Mouse (Mus musculus): ENCODE data around the gene Klrb1a. TPM values are rescaled to one million over a fixed set of nuclear protein-coding genes. Genes with fewer than 3 reads are reported as not detected.
A peak's percentile ranks its signal among the peaks of the same experiment; 100 is the strongest.

Klrb1a gene
- polyA plus RNA-seq, 1 experiment from 2014 or later, result not detected

GRCm38 (mm10) chr6:128604512-128604911 lies 18.8 kb downstream of the Klrb1a start:
- no peak for ATAC-seq (ENCODE audit: low read depth)
- H3K4me1 ChIP-seq (replicated peaks; ENCODE audit: control insufficient read depth, insufficient read depth, low read length), result peaks cover 5% of the 10 kb centered on the region
- no peaks in the 10 kb centered on the region for H3K9me3 ChIP-seq (ENCODE audit: control insufficient read depth, low read length)
- H3K4me3 ChIP-seq (ENCODE audit: low read length), result no peak overlapping the region
- no peaks in the 10 kb centered on the region for H3K27me3 ChIP-seq (ENCODE audit: control insufficient read depth, insufficient read depth, low read depth, low read length)
- 32% methylated on average over 5 of the region's 5 CpGs for WGBS
- no peaks in the 10 kb centered on the region for H3K36me3 ChIP-seq (ENCODE audit: control insufficient read depth, insufficient read depth, low read length)
- H3K9ac ChIP-seq (ENCODE audit: low read length), result no peak overlapping the region
- H3K27ac ChIP-seq (ENCODE audit: low read length), result no peak overlapping the region
- H3K4me2 ChIP-seq (ENCODE audit: low read depth, low read length), result no peak overlapping the region

- Histone ChIP-seq H3K4me2 (ENCODE audit: low read depth, low read length) (no peak overlapping the region), H3K9me3 (ENCODE audit: control insufficient read depth, low read length) (no peaks in the 10 kb centered on the region), H3K27ac (ENCODE audit: low read length) (no peak overlapping the region), H3K4me1 (replicated peaks; ENCODE audit: control insufficient read depth, insufficient read depth, low read length) (peaks cover 8% of the 10 kb centered on the region), H3K9ac (ENCODE audit: low read length) (no peak overlapping the region), H3K4me3 (ENCODE audit: low read length) (no peak overlapping the region), H3K36me3 (ENCODE audit: control insufficient read depth, insufficient read depth, low read length) (no peaks in the 10 kb centered on the region), H3K27me3 (ENCODE audit: control insufficient read depth, insufficient read depth, low read depth, low read length) (no peaks in the 10 kb centered on the region)
- 62% methylated on average over 10 of the region's 10 CpGs for WGBS
- no peak for ATAC-seq (ENCODE audit: low read depth)
These were observed 20.7 kb downstream of the Klrb1a start for GRCm38 (mm10) chr6:128602463-128603201.

GRCm38 (mm10) chr6:128602026-128602425 lies 21.3 kb downstream of the Klrb1a start:
- Histone ChIP-seq H3K36me3 (ENCODE audit: control insufficient read depth, insufficient read depth, low read length) (no peaks in the 10 kb centered on the region), H3K4me1 (replicated peaks; ENCODE audit: control insufficient read depth, insufficient read depth, low read length) (peaks cover 8% of the 10 kb centered on the region), H3K9ac (ENCODE audit: low read length) (no peak overlapping the region), H3K27ac (ENCODE audit: low read length) (no peak overlapping the region), H3K4me2 (ENCODE audit: low read depth, low read length) (no peak overlapping the region), H3K27me3 (ENCODE audit: control insufficient read depth, insufficient read depth, low read depth, low read length) (no peaks in the 10 kb centered on the region), H3K9me3 (ENCODE audit: control insufficient read depth, low read length) (no peaks in the 10 kb centered on the region), H3K4me3 (ENCODE audit: low read length) (no peak overlapping the region)
- WGBS, result 30% methylated on average over 3 of the region's 3 CpGs
- ATAC-seq (ENCODE audit: low read depth), result no peak

- peaks cover 9% of the 10 kb centered on the region; the same call in 1 of the 2 replicates for H3K4me1 ChIP-seq (replicated peaks; ENCODE audit: control insufficient read depth, insufficient read depth, low read length)
- no peak overlapping the region for H3K4me3 ChIP-seq (ENCODE audit: low read length)
- no peaks in the 10 kb centered on the region for H3K36me3 ChIP-seq (ENCODE audit: control insufficient read depth, insufficient read depth, low read length)
- no peaks in the 10 kb centered on the region for H3K9me3 ChIP-seq (ENCODE audit: control insufficient read depth, low read length)
- WGBS, result 48% methylated on average over 4 of the region's 4 CpGs
- no peak overlapping the region for H3K27ac ChIP-seq (ENCODE audit: low read length)
- H3K4me2 ChIP-seq (ENCODE audit: low read depth, low read length), result no peak overlapping the region
- ATAC-seq (ENCODE audit: low read depth), result no peak
- no peaks in the 10 kb centered on the region for H3K27me3 ChIP-seq (ENCODE audit: control insufficient read depth, insufficient read depth, low read depth, low read length)
- H3K9ac ChIP-seq (ENCODE audit: low read length), result no peak overlapping the region
These were observed 23.8 kb downstream of the Klrb1a start for GRCm38 (mm10) chr6:128599555-128599954.

- H3K9ac ChIP-seq (ENCODE audit: low read length), result no peak overlapping the region
- ATAC-seq (ENCODE audit: low read depth), result no peak
- H3K4me3 ChIP-seq (ENCODE audit: low read length), result no peak overlapping the region
- H3K9me3 ChIP-seq (ENCODE audit: control insufficient read depth, low read length), result no peaks in the 10 kb centered on the region
- no peaks in the 10 kb centered on the region for H3K27me3 ChIP-seq (ENCODE audit: control insufficient read depth, insufficient read depth, low read depth, low read length)
- H3K4me1 ChIP-seq (replicated peaks; ENCODE audit: control insufficient read depth, insufficient read depth, low read length), result peaks cover 9% of the 10 kb centered on the region; the same call in 1 of the 2 replicates
- H3K27ac ChIP-seq (ENCODE audit: low read length), result no peak overlapping the region
- 40% methylated on average over 2 of the region's 2 CpGs for WGBS
- H3K4me2 ChIP-seq (ENCODE audit: low read depth, low read length), result no peak overlapping the region
- no peaks in the 10 kb centered on the region for H3K36me3 ChIP-seq (ENCODE audit: control insufficient read depth, insufficient read depth, low read length)
These were observed 24.9 kb downstream of the Klrb1a start for GRCm38 (mm10) chr6:128598256-128599047.

- Histone ChIP-seq H3K27me3 (ENCODE audit: control insufficient read depth, insufficient read depth, low read depth, low read length) (no peaks in the 10 kb centered on the region), H3K36me3 (ENCODE audit: control insufficient read depth, insufficient read depth, low read length) (no peaks in the 10 kb centered on the region), H3K9ac (ENCODE audit: low read length) (peak overlapping the region; percentile 38; the same call in 1 of the 2 replicates), H3K9me3 (ENCODE audit: control insufficient read depth, low read length) (no peaks in the 10 kb centered on the region), H3K4me3 (ENCODE audit: low read length) (peak overlapping the region; percentile 26), H3K4me1 (replicated peaks; ENCODE audit: control insufficient read depth, insufficient read depth, low read length) (peaks cover 7% of the 10 kb centered on the region; the same call in 1 of the 2 replicates), H3K4me2 (ENCODE audit: low read depth, low read length) (peak overlapping the region; percentile 46), H3K27ac (ENCODE audit: low read length) (peak overlapping the region; percentile 61)
- WGBS, result 6% methylated on average over 9 of the region's 9 CpGs
- ATAC-seq (ENCODE audit: low read depth), result peak; percentile 99
These were observed 26.2 kb downstream of the Klrb1a start for GRCm38 (mm10) chr6:128597121-128597522.

- no peak overlapping the region for H3K4me3 ChIP-seq (ENCODE audit: low read length)
- no peak overlapping the region for H3K27ac ChIP-seq (ENCODE audit: low read length)
- H3K4me2 ChIP-seq (ENCODE audit: low read depth, low read length), result no peak overlapping the region
- no peaks in the 10 kb centered on the region for H3K36me3 ChIP-seq (ENCODE audit: control insufficient read depth, insufficient read depth, low read length)
- no peak overlapping the region for H3K9ac ChIP-seq (ENCODE audit: low read length)
- no peaks in the 10 kb centered on the region for H3K27me3 ChIP-seq (ENCODE audit: control insufficient read depth, insufficient read depth, low read depth, low read length)
- 76% methylated on average over 9 of the region's 9 CpGs for WGBS
- H3K4me1 ChIP-seq (replicated peaks; ENCODE audit: control insufficient read depth, insufficient read depth, low read length), result peaks cover 6% of the 10 kb centered on the region; the same call in 1 of the 2 replicates
- H3K9me3 ChIP-seq (ENCODE audit: control insufficient read depth, low read length), result no peaks in the 10 kb centered on the region
- ATAC-seq (ENCODE audit: low read depth), result no peak
These were observed 28.7 kb downstream of the Klrb1a start for GRCm38 (mm10) chr6:128594651-128595050.

GRCm38 (mm10) chr6:128589426-128589825 lies 33.9 kb downstream of the Klrb1a start:
- Histone ChIP-seq H3K9ac (ENCODE audit: low read length) (no peak overlapping the region), H3K4me3 (ENCODE audit: low read length) (no peak overlapping the region), H3K36me3 (ENCODE audit: control insufficient read depth, insufficient read depth, low read length) (no peaks in the 10 kb centered on the region), H3K4me2 (ENCODE audit: low read depth, low read length) (no peak overlapping the region), H3K27me3 (ENCODE audit: control insufficient read depth, insufficient read depth, low read depth, low read length) (no peaks in the 10 kb centered on the region), H3K4me1 (replicated peaks; ENCODE audit: control insufficient read depth, insufficient read depth, low read length) (no peaks in the 10 kb centered on the region), H3K27ac (ENCODE audit: low read length) (0 out of 2 replicates have a peak overlapping the region, but pooled peaks have one; percentile 13), H3K9me3 (ENCODE audit: control insufficient read depth, low read length) (no peaks in the 10 kb centered on the region)
- ATAC-seq (ENCODE audit: low read depth), result peak; percentile 28; the same call in 1 of the 2 replicates
- WGBS, result 44% methylated on average over 4 of the region's 4 CpGs

- no peaks in the 10 kb centered on the region for H3K36me3 ChIP-seq (ENCODE audit: control insufficient read depth, insufficient read depth, low read length)
- no peak overlapping the region for H3K4me2 ChIP-seq (ENCODE audit: low read depth, low read length)
- no peak overlapping the region for H3K9ac ChIP-seq (ENCODE audit: low read length)
- H3K27ac ChIP-seq (ENCODE audit: low read length), result no peak overlapping the region
- no peaks in the 10 kb centered on the region for H3K9me3 ChIP-seq (ENCODE audit: control insufficient read depth, low read length)
- ATAC-seq (ENCODE audit: low read depth), result no peak
- no peak overlapping the region for H3K4me3 ChIP-seq (ENCODE audit: low read length)
- H3K4me1 ChIP-seq (replicated peaks; ENCODE audit: control insufficient read depth, insufficient read depth, low read length), result no peaks in the 10 kb centered on the region; the same call in 1 of the 2 replicates
- no peaks in the 10 kb centered on the region for H3K27me3 ChIP-seq (ENCODE audit: control insufficient read depth, insufficient read depth, low read depth, low read length)
- WGBS, result 61% methylated on average over 6 of the region's 6 CpGs
These were observed 35.7 kb downstream of the Klrb1a start for GRCm38 (mm10) chr6:128587619-128588018.

Measured in lung, embryonic 16.5 days (tissue).